Mouse (Mus musculus): ENCODE results near the gene Fbxo47. TPM values are rescaled to one million over a fixed set of nuclear protein-coding genes. Genes with fewer than 3 reads are reported as not detected.

Gene Fbxo47
- polyA plus RNA-seq, 1 experiment from 2014 or later = 0.35 TPM

Other genes with a start within 250 kb of the Fbxo47 start
- gene Mllt6, start 220.7 kb downstream of the Fbxo47 start, polyA plus RNA-seq (2015; fragmentation: Nextera tagmentation; extraction: Ambion mirVana) = 1.9 and 2.5 TPM in 2 replicates
- 34.2 and 35.1 TPM in 2 replicates for gene Cisd3, start 198.3 kb downstream of the Fbxo47 start, polyA plus RNA-seq (2015; fragmentation: Nextera tagmentation; extraction: Ambion mirVana)
- gene Pcgf2, start 183.7 kb downstream of the Fbxo47 start, polyA plus RNA-seq (2015; fragmentation: Nextera tagmentation; extraction: Ambion mirVana) = 8.9 and 9.4 TPM in 2 replicates
- 363 and 373 TPM in 2 replicates for gene Psmb3, start 180.8 kb downstream of the Fbxo47 start, polyA plus RNA-seq (2015; fragmentation: Nextera tagmentation; extraction: Ambion mirVana)
- gene Pip4k2b, start 139.4 kb downstream of the Fbxo47 start, polyA plus RNA-seq (2015; fragmentation: Nextera tagmentation; extraction: Ambion mirVana) = 1.2 and 1.4 TPM in 2 replicates
- gene Cwc25, start 117.6 kb downstream of the Fbxo47 start, polyA plus RNA-seq (2015; fragmentation: Nextera tagmentation; extraction: Ambion mirVana) = 15.0 and 16.3 TPM in 2 replicates
- not detected in 2 replicates for gene 1700001P01Rik, start 108.2 kb downstream of the Fbxo47 start, polyA plus RNA-seq (2015; fragmentation: Nextera tagmentation; extraction: Ambion mirVana)
- 439 and 586 TPM in 2 replicates for gene Rpl23, start 101.7 kb downstream of the Fbxo47 start, polyA plus RNA-seq (2015; fragmentation: Nextera tagmentation; extraction: Ambion mirVana)
- gene Lasp1, start 85.2 kb downstream of the Fbxo47 start, polyA plus RNA-seq (2015; fragmentation: Nextera tagmentation; extraction: Ambion mirVana) = 130 and 143 TPM in 2 replicates
- gene B230217C12Rik, start 43.4 kb downstream of the Fbxo47 start, polyA plus RNA-seq (2015; fragmentation: Nextera tagmentation; extraction: Ambion mirVana) = 3.7 and 3.8 TPM in 2 replicates
- 0.72 and 1.0 TPM in 2 replicates for gene Plxdc1, start 102.3 kb upstream of the Fbxo47 start, polyA plus RNA-seq (2015; fragmentation: Nextera tagmentation; extraction: Ambion mirVana)
- 10.5 and 11.8 TPM in 2 replicates for gene Arl5c, start 112.0 kb upstream of the Fbxo47 start, polyA plus RNA-seq (2015; fragmentation: Nextera tagmentation; extraction: Ambion mirVana)
- gene Cacnb1, start 138.9 kb upstream of the Fbxo47 start, polyA plus RNA-seq (2015; fragmentation: Nextera tagmentation; extraction: Ambion mirVana) = 7.0 and 12.1 TPM in 2 replicates
- gene Rpl19, start 142.6 kb upstream of the Fbxo47 start, polyA plus RNA-seq (2015; fragmentation: Nextera tagmentation; extraction: Ambion mirVana) = 825 and 942 TPM in 2 replicates
- 0.25 and 0.47 TPM in 2 replicates for gene Stac2, start 169.3 kb upstream of the Fbxo47 start, polyA plus RNA-seq (2015; fragmentation: Nextera tagmentation; extraction: Ambion mirVana)

All from stomach, embryonic 16.5 days (tissue).